Mouse (Mus musculus): ENCODE results near the gene Slc26a10.
"Not testable (repeated sequence)": the region's sequence is repeated elsewhere in the genome, so short reads cannot be mapped to it uniquely, and the experiment has no call there.

DNA sequence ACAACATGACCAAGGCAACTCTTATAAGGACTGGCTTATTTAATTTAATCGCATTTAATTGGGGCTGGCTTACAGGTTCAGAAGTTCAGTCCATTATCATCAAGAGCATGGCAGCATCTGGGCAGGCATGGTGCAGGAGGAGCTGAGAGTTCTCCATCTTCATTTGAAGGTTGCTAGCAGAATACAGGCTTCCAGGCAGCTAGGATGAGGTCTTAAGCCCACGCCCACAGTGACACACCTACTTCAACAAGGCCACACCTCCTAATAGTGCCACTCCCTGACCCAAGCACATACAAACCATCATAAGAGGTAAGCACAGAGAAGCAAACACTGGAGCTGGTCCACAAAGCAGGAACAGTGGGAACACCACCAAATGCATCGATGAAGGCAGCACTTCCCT is 29.2 kb downstream of the Slc26a10 start:
- peak; percentile 27; the same call in 1 of the 2 replicates for TF ChIP-seq POLR2A (IDR thresholded peaks at IDR 0.05; ENCODE audit: low read depth, low read length)
- TF ChIP-seq CTCF (IDR thresholded peaks at IDR 0.05; ENCODE audit: extremely low read depth, insufficient read length, insufficient replicate concordance, low read depth, low read length) = not testable (repeated sequence)
